Mouse (Mus musculus) heart, adult 2 months (tissue): ENCODE results near the gene Psmg3. TPM values are rescaled to one million over a fixed set of nuclear protein-coding genes. Genes with fewer than 3 reads are reported as not detected.
A peak's percentile ranks its signal among the peaks of the same experiment; 100 is the strongest.

Experiments used
- DNase-seq, 2 experiments: peaks; one replicate each; pipeline ENCODE4 v3.0.0; 2021
- H3K27ac ChIP-seq: fragments of 200-600 bp; 2 replicates; pipeline ENCODE4 v1.8.1; 2022
- H3K27me3 ChIP-seq: fragments of 200-500 bp; 2 replicates; pipeline ENCODE4 v1.6.1; 2012; ENCODE audit warnings: mild to moderate bottlenecking, low read length, inconsistent platforms, mixed read lengths; ENCODE audit not compliant: control insufficient read depth, insufficient read depth
- H3K36me3 ChIP-seq: fragments of 200-500 bp; 2 replicates; pipeline ENCODE4 v1.6.1; 2012; ENCODE audit warnings: low read length, inconsistent platforms; ENCODE audit not compliant: control insufficient read depth, insufficient read depth
- H3K4me1 ChIP-seq: fragments of 200-500 bp; 2 replicates; pipeline ENCODE4 v1.6.1; 2011; ENCODE audit warnings: low read length; ENCODE audit not compliant: control insufficient read depth, insufficient read depth
- H3K4me3 ChIP-seq: fragments of 200-600 bp; 2 replicates; pipeline ENCODE4 v1.8.1; 2022
- H3K79me2 ChIP-seq: fragments of 200-500 bp; replicated peaks from 2 replicates; pipeline ENCODE4 v1.6.1; 2012; ENCODE audit warnings: mild to moderate bottlenecking, inconsistent platforms, low read length, moderate library complexity, mixed read lengths; ENCODE audit not compliant: control insufficient read depth, insufficient read depth
- H3K9ac ChIP-seq: fragments of 200-500 bp; 2 replicates; pipeline ENCODE4 v1.6.1; 2012; ENCODE audit warnings: low read depth, mild to moderate bottlenecking, control low read depth, inconsistent platforms, low read length, mixed read lengths
- CTCF ChIP-seq: fragments of 200-600 bp; IDR thresholded peaks from 2 replicates; pipeline ENCODE4 v1.8.1; 2022; ENCODE audit warnings: antibody characterized with exemption, mild to moderate bottlenecking, moderate library complexity
- EP300 ChIP-seq: fragments of 200-500 bp; IDR thresholded peaks from 2 replicates; pipeline ENCODE4 v1.6.1; 2011; ENCODE audit warnings: low read depth, low read length, control low read depth; ENCODE audit not compliant: insufficient read depth
- POLR2A ChIP-seq: fragments of 200-500 bp; IDR thresholded peaks from 2 replicates; pipeline ENCODE4 v1.6.1; 2011; ENCODE audit warnings: mild to moderate bottlenecking, low read depth, low read length, control low read depth; ENCODE audit not compliant: insufficient read depth
- WGBS: fragments of 180-500 bp; shearing (Covaris S2); methylation state at CpG from one replicate; pipeline ENCODE4 v1.1.7; 2018; 5-methylcytosine and 5-hydroxymethylcytosine counted together
- intact Hi-C: fragments of 180-260 bp; cut with DNase I; formaldehyde crosslinking; loops from one replicate; pipeline ENCODE4 v1.15.1; 2025
- polyA plus RNA-seq: library from polyadenylated mRNA; depleted of rRNA; stranded (reverse); fragments of >200 nt; gene quantifications from 2 replicates; pipeline ENCODE4 v1.2.3, GENCODE M21; 2012
- total RNA-seq, 2 experiments: library from RNA; stranded (reverse); gene quantifications; 2 replicates each; pipeline ENCODE4 v1.2.3; 2021

Gene Psmg3
- total and polyA plus RNA-seq, 3 experiments, result 9.9 to 15.7 (median 11.3) TPM

DNA sequence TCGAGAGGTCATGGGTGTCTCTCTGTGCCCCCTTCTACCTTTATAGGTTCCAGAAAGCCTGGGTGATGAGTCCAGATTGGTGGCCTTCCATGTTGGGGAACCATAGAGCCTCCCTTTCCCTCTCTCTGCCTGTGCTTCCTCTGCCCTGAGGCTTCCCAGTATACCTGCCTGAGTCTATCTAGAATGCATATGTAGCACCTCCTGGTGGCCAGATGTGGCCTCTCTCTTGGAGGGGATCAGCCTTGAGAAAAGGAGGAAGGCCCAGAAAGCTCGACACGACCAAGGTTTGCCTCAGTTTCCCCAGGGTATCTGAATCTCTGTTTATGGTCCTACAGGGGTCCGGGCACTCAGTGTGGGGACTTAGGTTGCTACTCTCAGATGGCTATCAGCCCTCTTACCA lies 7.9 kb downstream of the Psmg3 start:
- TF ChIP-seq CTCF (peak; percentile 71), POLR2A (no peak), EP300 (no peak)
- WGBS, result 43% methylated on average over 4 of the region's 4 CpGs
- H3K9ac ChIP-seq, result no peak overlapping the region
- DNase-seq, result no peak
- no peak overlapping the region for H3K4me3 ChIP-seq
- H3K27ac ChIP-seq, result no peak overlapping the region
- intact Hi-C loops, result no loop called here
- no peaks in the 10 kb centered on the region for H3K36me3 ChIP-seq
- H3K27me3 ChIP-seq, result no peaks in the 10 kb centered on the region
- no peaks in the 10 kb centered on the region for H3K79me2 ChIP-seq
- no peaks in the 10 kb centered on the region for H3K4me1 ChIP-seq

DNA sequence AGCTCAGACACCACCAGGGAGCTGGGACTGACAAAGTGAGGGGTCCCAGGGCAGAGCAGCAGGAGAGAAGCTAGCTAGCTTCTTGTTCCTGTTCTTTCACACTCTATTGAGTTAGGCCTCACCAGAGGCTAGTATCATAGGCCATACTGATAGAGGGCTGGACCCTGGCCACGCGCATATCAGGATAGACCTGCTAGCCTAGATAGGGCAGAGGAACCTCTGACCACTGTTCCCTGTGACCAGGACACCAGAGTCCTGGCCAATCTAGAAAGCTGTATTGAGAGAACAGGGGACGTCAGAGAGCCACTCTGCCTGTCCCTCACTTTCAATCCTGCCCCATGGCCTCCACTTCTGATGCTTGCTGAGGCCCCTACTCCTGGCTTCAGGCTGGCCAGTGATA lies 8.6 kb downstream of the Psmg3 start:
- Histone ChIP-seq H3K9ac (no peak overlapping the region), H3K27me3 (no peaks in the 10 kb centered on the region), H3K4me3 (no peak overlapping the region), H3K79me2 (no peaks in the 10 kb centered on the region), H3K36me3 (no peaks in the 10 kb centered on the region), H3K27ac (no peak overlapping the region), H3K4me1 (no peaks in the 10 kb centered on the region)
- 80% methylated on average over 3 of the region's 3 CpGs for WGBS
- intact Hi-C loops, result no loop called here
- no peak for TF ChIP-seq CTCF
- no peak for TF ChIP-seq POLR2A
- no peak for TF ChIP-seq EP300
- no peak for DNase-seq

DNA sequence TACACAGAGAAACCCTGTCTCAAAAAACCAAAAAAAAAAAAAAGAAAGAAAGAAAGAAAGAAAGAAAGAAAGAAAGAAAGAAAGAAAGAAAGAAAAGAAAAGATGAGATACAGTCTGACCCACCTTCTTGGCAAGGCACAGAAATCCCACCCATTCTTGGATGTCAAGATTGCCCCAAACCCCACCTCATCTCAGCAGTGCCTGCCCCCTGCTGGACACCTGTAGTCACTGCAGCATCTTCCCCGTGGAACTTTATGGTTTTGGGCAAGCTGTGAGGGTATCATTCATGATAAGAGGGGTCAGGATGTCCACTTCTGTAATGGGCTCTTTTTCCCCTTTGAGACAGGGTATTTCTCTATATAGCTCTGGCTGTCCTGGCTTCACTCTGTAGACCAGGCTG lies 9.4 kb downstream of the Psmg3 start:
- H3K27me3 ChIP-seq, result no peaks in the 10 kb centered on the region
- H3K36me3 ChIP-seq, result no peaks in the 10 kb centered on the region
- TF ChIP-seq CTCF (peak; percentile 82), POLR2A (no peak), EP300 (0 out of 2 replicates have a peak, but pooled peaks have one; percentile 45)
- H3K9ac ChIP-seq, result no peak overlapping the region
- H3K79me2 ChIP-seq, result no peaks in the 10 kb centered on the region
- no peak overlapping the region for H3K27ac ChIP-seq
- H3K4me3 ChIP-seq, result no peak overlapping the region
- no peak for DNase-seq
- intact Hi-C loops, result loop anchor here (2.0 kb wide), 1 partner anchor 40 kb away; no protein-coding TSS in a partner anchor
- H3K4me1 ChIP-seq, result no peaks in the 10 kb centered on the region
- WGBS, result 4% methylated on average over 1 of the region's 1 CpGs

DNA sequence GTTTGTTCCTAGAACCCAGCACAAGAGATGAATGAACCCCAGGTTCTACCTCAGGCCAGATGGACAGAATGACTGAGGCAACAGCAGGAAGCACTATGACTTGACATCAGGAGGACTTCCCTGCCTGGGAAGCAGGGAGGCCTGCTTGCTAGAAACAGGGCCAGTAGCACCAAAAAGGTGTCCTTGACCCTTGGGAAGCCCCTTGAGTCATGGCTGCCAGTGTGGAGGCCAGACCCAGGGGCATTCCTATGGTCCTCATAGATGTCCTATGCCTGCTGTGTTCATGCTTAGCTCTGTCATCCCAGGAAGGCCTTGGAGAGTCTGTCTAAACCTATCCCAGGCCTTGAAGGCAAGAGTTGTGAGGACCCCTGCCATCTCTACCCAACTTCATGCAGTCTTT lies 10.2 kb downstream of the Psmg3 start:
- H3K4me1 ChIP-seq, result no peaks in the 10 kb centered on the region
- no peaks in the 10 kb centered on the region for H3K27me3 ChIP-seq
- no peak for DNase-seq
- H3K4me3 ChIP-seq, result no peak overlapping the region
- no peaks in the 10 kb centered on the region for H3K36me3 ChIP-seq
- no peak overlapping the region for H3K27ac ChIP-seq
- no peak overlapping the region for H3K9ac ChIP-seq
- H3K79me2 ChIP-seq, result no peaks in the 10 kb centered on the region
- intact Hi-C loops, result loop anchor here (2.0 kb wide), 1 partner anchor 40 kb away; no protein-coding TSS in a partner anchor
- no peak for TF ChIP-seq POLR2A
- no peak for TF ChIP-seq CTCF
- no peak for TF ChIP-seq EP300

DNA sequence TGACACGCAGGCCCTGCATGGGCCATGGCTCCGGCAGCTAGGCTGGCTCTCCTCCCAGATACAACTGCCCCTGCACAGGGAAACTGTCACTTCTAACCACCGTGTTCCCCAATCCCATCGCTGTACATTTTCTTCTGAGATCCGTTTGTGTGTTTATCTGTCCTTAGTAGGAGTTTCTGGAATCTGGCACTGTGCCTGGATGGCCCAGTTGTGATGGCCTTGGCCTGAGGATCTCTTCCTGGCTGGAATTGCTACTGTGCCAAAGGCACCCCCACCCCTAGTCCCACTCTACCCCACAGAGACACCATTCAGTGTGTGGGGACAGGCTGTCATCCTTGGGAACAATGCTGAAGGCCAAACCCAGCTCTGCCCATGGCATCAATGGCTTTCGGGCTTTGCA lies 10.7 kb downstream of the Psmg3 start:
- Histone ChIP-seq H3K4me1 (no peaks in the 10 kb centered on the region), H3K4me3 (no peak overlapping the region), H3K79me2 (no peaks in the 10 kb centered on the region), H3K27ac (no peak overlapping the region), H3K27me3 (no peaks in the 10 kb centered on the region), H3K9ac (no peak overlapping the region), H3K36me3 (no peaks in the 10 kb centered on the region)
- intact Hi-C loops, result loop anchor here (2.0 kb wide), 1 partner anchor 39 kb away; no protein-coding TSS in a partner anchor
- DNase-seq, result no peak
- WGBS, result 39% methylated on average over 6 of the region's 6 CpGs
- TF ChIP-seq POLR2A (no peak), CTCF (no peak), EP300 (no peak)

DNA sequence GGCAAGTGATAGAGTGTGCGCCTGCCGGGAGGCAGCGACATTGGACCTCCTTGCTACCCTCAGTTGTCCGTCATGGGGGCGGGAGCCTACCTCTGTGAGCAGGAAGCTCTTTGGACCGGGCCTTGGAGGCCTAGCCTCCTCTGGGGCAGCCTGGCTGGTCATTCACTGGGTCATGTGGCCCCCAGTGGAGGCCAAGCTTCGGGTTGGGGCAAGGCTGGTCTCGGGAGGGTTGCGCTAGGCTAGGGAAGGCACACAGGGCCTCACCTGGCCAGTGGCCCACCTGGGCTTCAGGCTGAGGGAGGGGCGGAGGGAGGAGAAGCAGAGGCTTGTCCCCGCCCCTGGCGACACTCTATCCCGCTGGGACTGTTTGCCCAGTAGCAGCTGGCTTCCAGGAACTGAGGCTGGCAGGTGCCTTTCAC lies 12.7 kb downstream of the Psmg3 start:
- H3K4me3 ChIP-seq, result no peak overlapping the region
- WGBS, result 30% methylated on average over 13 of the region's 13 CpGs
- H3K36me3 ChIP-seq, result no peaks in the 10 kb centered on the region
- no peaks in the 10 kb centered on the region for H3K79me2 ChIP-seq
- intact Hi-C loops, result no loop called here
- no peaks in the 10 kb centered on the region for H3K27me3 ChIP-seq
- TF ChIP-seq CTCF (no peak), EP300 (no peak), POLR2A (no peak)
- H3K4me1 ChIP-seq, result no peaks in the 10 kb centered on the region
- DNase-seq, result no peak
- H3K27ac ChIP-seq, result no peak overlapping the region
- no peak overlapping the region for H3K9ac ChIP-seq

DNA sequence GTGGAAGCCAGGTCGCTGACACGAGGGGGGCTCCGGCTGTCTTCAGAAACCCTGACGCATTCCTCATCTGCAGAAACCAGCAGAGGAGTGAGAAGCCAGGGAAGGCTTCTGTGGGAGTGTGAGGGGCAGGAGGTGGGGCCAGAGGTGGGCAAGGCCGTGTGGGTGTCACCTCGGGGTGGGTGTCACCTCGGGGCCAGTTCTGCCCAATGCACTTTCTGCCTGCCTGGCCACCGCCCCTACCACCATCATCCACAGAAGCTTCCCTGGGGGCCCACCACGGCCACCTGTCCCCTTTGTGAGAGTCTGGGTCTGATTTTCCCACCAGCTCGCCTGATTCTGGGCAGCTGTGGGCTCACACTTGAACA lies 13.6 kb downstream of the Psmg3 start:
- H3K4me3 ChIP-seq, result no peak overlapping the region
- TF ChIP-seq POLR2A, result no peak
- TF ChIP-seq CTCF, result no peak
- no peak for TF ChIP-seq EP300
- no peaks in the 10 kb centered on the region for H3K27me3 ChIP-seq
- no peak for DNase-seq
- H3K9ac ChIP-seq, result no peak overlapping the region
- no peaks in the 10 kb centered on the region for H3K79me2 ChIP-seq
- no peaks in the 10 kb centered on the region for H3K4me1 ChIP-seq
- 42% methylated on average over 10 of the region's 10 CpGs for WGBS
- no peak overlapping the region for H3K27ac ChIP-seq
- intact Hi-C loops, result no loop called here
- H3K36me3 ChIP-seq, result no peaks in the 10 kb centered on the region
